Mouse (Mus musculus): ENCODE results near the gene Myh2. TPM values are rescaled to one million over a fixed set of nuclear protein-coding genes. Genes with fewer than 3 reads are reported as not detected.
A peak's percentile ranks its signal among the peaks of the same experiment; 100 is the strongest.

Gene Myh2
- 0.08 TPM in 1 of 2 replicates, not detected in the other for polyA plus RNA-seq (2012; rRNA removed)

GRCm38 (mm10) chr11:67170727-67171126 lies at the start of gene Myh2:
TSS of gene Myh2 (plus strand) at chr11:67171027.
- DNase-seq (ENCODE audit: low read depth), result no peak
- TF ChIP-seq POLR2A (IDR thresholded peaks at IDR 0.05; ENCODE audit: borderline replicate concordance, extremely low read depth, insufficient read depth, insufficient read length, poor library complexity, severe bottlenecking), result no peak

- TF ChIP-seq CTCF (IDR thresholded peaks at IDR 0.05; ENCODE audit: borderline replicate concordance, extremely low read depth, insufficient read depth, insufficient read length) (no peak), POLR2A (IDR thresholded peaks at IDR 0.05; ENCODE audit: borderline replicate concordance, extremely low read depth, insufficient read depth, insufficient read length, poor library complexity, severe bottlenecking) (no peak)
- no peak for DNase-seq (ENCODE audit: low read depth)
Observed at GRCm38 (mm10) chr11:67124943-67125342, 45.9 kb upstream of the Myh2 start.

- no peak for DNase-seq (ENCODE audit: low read depth)
- no peak for TF ChIP-seq CTCF (IDR thresholded peaks at IDR 0.05; ENCODE audit: borderline replicate concordance, extremely low read depth, insufficient read depth, insufficient read length)
- TF ChIP-seq POLR2A (IDR thresholded peaks at IDR 0.05; ENCODE audit: borderline replicate concordance, extremely low read depth, insufficient read depth, insufficient read length, poor library complexity, severe bottlenecking), result no peak
Observed at GRCm38 (mm10) chr11:67125361-67125760, 45.5 kb upstream of the Myh2 start.

- TF ChIP-seq POLR2A (IDR thresholded peaks at IDR 0.05; ENCODE audit: borderline replicate concordance, extremely low read depth, insufficient read depth, insufficient read length, poor library complexity, severe bottlenecking) (no peak), CTCF (IDR thresholded peaks at IDR 0.05; ENCODE audit: borderline replicate concordance, extremely low read depth, insufficient read depth, insufficient read length) (no peak)
- DNase-seq (ENCODE audit: low read depth), result no peak
Observed at GRCm38 (mm10) chr11:67133526-67133925, 37.3 kb upstream of the Myh2 start.

- DNase-seq (ENCODE audit: low read depth), result peak; percentile 37
- no peak for TF ChIP-seq CTCF (IDR thresholded peaks at IDR 0.05; ENCODE audit: borderline replicate concordance, extremely low read depth, insufficient read depth, insufficient read length)
- TF ChIP-seq POLR2A (IDR thresholded peaks at IDR 0.05; ENCODE audit: borderline replicate concordance, extremely low read depth, insufficient read depth, insufficient read length, poor library complexity, severe bottlenecking), result no peak
Observed at GRCm38 (mm10) chr11:67134654-67135053, 36.2 kb upstream of the Myh2 start.

- DNase-seq (ENCODE audit: low read depth), result no peak
- no peak for TF ChIP-seq POLR2A (IDR thresholded peaks at IDR 0.05; ENCODE audit: borderline replicate concordance, extremely low read depth, insufficient read depth, insufficient read length, poor library complexity, severe bottlenecking)
- TF ChIP-seq CTCF (IDR thresholded peaks at IDR 0.05; ENCODE audit: borderline replicate concordance, extremely low read depth, insufficient read depth, insufficient read length), result no peak
Observed at GRCm38 (mm10) chr11:67135532-67135931, 35.3 kb upstream of the Myh2 start.

- DNase-seq (ENCODE audit: low read depth), result no peak
- TF ChIP-seq POLR2A (IDR thresholded peaks at IDR 0.05; ENCODE audit: borderline replicate concordance, extremely low read depth, insufficient read depth, insufficient read length, poor library complexity, severe bottlenecking) (no peak), CTCF (IDR thresholded peaks at IDR 0.05; ENCODE audit: borderline replicate concordance, extremely low read depth, insufficient read depth, insufficient read length) (no peak)
Observed at GRCm38 (mm10) chr11:67139556-67139955, 31.3 kb upstream of the Myh2 start.

GRCm38 (mm10) chr11:67140175-67140574 lies 30.7 kb upstream of the Myh2 start:
- TF ChIP-seq POLR2A (IDR thresholded peaks at IDR 0.05; ENCODE audit: borderline replicate concordance, extremely low read depth, insufficient read depth, insufficient read length, poor library complexity, severe bottlenecking) (no peak), CTCF (IDR thresholded peaks at IDR 0.05; ENCODE audit: borderline replicate concordance, extremely low read depth, insufficient read depth, insufficient read length) (no peak)
- DNase-seq (ENCODE audit: low read depth), result no peak

- TF ChIP-seq POLR2A (IDR thresholded peaks at IDR 0.05; ENCODE audit: borderline replicate concordance, extremely low read depth, insufficient read depth, insufficient read length, poor library complexity, severe bottlenecking) (no peak), CTCF (IDR thresholded peaks at IDR 0.05; ENCODE audit: borderline replicate concordance, extremely low read depth, insufficient read depth, insufficient read length) (no peak)
Observed at GRCm38 (mm10) chr11:67141031-67141430, 29.8 kb upstream of the Myh2 start.

GRCm38 (mm10) chr11:67142047-67142446 lies 28.8 kb upstream of the Myh2 start:
- TF ChIP-seq CTCF (IDR thresholded peaks at IDR 0.05; ENCODE audit: borderline replicate concordance, extremely low read depth, insufficient read depth, insufficient read length) (no peak), POLR2A (IDR thresholded peaks at IDR 0.05; ENCODE audit: borderline replicate concordance, extremely low read depth, insufficient read depth, insufficient read length, poor library complexity, severe bottlenecking) (no peak)
- DNase-seq (ENCODE audit: low read depth), result no peak

More at GRCm38 (mm10) chr11:67141031-67141430, 29.8 kb upstream of the Myh2 start:
- DNase-seq (ENCODE audit: low read depth), result no peak

GRCm38 (mm10) chr11:67143065-67143464 lies 27.8 kb upstream of the Myh2 start:
- no peak for DNase-seq (ENCODE audit: low read depth)
- TF ChIP-seq POLR2A (IDR thresholded peaks at IDR 0.05; ENCODE audit: borderline replicate concordance, extremely low read depth, insufficient read depth, insufficient read length, poor library complexity, severe bottlenecking) (no peak), CTCF (IDR thresholded peaks at IDR 0.05; ENCODE audit: borderline replicate concordance, extremely low read depth, insufficient read depth, insufficient read length) (no peak)

GRCm38 (mm10) chr11:67143863-67144498 lies 26.8 kb upstream of the Myh2 start:
- TF ChIP-seq POLR2A (IDR thresholded peaks at IDR 0.05; ENCODE audit: borderline replicate concordance, extremely low read depth, insufficient read depth, insufficient read length, poor library complexity, severe bottlenecking) (no peak), CTCF (IDR thresholded peaks at IDR 0.05; ENCODE audit: borderline replicate concordance, extremely low read depth, insufficient read depth, insufficient read length) (no peak)
- DNase-seq (ENCODE audit: low read depth), result no peak

Measured in brain, embryonic 14.5 days (tissue).